Mouse (Mus musculus) spleen, postnatal 14 days (tissue): Measurements from ENCODE around the gene Olfr281.
A peak's percentile ranks its signal among the peaks of the same experiment; 100 is the strongest.
"Not testable (repeated sequence)": the region's sequence is repeated elsewhere in the genome, so short reads cannot be mapped to it uniquely, and the experiment has no call there.

Source experiments
- DNase-seq, 2 experiments: peaks; one replicate each; pipeline ENCODE4 v3.0.0; 2021 to 2022; ENCODE audit warnings: low spot score in 2 of 2

Gene Olfr281

DNA sequence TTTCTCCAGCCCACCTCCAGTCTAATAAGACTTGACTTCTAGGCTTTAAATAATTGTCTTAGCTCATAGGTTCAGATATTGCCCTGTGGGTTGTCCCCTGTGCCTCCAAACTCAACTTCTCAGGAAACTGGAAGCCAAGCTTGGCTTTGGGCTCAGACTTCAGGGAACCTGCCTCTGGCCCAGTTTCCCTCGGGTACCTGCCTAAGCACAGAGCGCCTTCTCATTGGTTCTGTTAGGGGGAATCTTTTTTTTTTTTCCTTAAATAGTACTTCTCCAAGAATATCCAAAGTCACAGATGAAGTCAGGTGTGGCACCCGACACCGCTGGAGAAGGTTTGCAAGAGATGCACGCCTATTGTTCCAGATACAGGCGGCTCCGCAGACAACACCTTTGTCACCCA is at the start of gene Olfr281:
TSS of gene Olfr281 (plus strand) at position 301 of the 400 bp plus-strand sequence.
- DNase-seq: no peak

DNA sequence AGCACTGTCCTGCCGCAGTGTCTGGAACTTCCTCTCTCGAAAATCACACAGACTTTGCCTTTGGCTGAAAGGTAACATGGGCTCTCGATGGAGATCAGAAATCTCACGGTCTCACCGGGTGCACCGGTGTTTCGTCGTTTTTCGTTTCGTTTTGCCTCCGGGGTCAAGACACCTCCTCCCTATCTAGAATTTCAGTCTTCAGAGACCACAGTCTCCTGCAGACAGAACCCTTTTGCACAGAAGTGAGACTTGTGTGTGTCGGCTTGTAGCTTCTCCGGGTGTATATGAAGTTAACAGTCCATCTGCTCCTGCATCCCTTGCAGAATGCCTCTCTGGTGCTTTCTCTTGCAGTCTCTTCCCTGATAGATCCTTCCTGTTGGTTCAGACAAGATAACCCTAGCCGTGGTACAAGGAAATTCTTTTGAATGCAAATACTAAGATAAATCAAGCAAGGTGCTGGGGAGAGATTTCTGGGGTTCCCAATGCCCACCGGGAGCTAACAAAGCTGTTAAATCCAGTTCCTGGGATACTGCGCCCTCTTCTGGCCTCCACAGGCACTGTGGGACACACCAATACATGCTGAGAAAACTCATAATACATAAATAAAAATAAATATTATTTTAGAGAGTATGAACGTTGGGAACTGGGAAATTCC is 43.9 kb upstream of the Olfr281 start:
- no peak for DNase-seq

DNA sequence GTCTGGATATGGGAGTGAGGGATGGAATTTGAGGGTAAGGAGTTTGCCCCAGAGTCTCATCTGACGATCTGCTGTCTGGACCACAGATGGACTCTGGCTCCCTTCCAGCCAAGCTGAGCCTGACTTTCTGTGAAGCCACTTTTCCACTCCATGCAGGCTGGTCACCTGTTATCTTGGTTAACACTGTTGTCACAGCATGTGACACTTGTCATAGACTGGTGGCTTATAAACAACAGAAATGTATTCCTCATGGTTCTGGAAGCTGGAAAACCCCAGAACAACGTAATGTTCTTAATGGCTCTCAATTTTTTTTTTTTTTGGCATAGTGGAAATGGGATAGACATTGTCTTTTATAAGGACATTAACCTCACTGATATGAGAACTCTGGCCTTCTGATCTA is 42.8 kb upstream of the Olfr281 start:
- no peak for DNase-seq

DNA sequence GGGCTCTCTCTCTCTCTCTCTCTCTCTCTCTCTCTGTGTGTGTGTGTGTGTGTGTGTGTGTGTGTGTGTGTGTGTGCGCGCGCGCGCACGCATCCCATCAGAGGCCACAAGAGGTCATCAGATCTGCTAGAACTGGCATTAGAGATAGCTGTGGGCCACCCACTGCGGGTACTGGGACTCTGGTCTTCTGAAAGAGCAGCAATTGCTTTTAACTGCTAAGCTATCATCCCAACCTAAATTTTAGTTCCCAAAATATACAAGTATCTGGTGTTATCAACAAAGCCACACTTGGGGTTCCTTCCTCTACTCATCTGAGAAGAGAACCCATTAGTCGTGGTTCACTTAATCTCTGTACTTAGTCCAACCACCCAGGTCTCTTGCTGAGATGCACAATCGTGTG is 42.1 kb upstream of the Olfr281 start:
- no peak for DNase-seq

DNA sequence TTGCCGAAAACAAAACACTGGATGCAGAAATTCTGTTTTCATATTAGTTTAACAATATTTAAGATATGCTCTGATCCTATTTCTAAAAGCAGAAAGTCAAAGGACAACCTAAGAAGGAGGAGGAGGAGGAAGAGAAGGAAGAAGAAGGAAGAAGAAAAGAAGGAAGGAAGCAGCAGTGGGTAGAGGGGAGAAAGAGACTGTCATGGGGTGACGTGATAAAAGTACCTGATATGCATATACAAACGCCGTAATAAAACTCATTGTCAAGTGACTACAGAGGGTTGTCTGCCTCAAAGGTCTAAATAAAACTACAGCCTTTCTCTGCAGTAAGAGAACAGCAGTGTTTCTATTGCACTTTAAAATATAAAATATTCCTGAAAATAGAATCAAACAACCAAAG is 36.4 kb upstream of the Olfr281 start:
- no peak for DNase-seq

DNA sequence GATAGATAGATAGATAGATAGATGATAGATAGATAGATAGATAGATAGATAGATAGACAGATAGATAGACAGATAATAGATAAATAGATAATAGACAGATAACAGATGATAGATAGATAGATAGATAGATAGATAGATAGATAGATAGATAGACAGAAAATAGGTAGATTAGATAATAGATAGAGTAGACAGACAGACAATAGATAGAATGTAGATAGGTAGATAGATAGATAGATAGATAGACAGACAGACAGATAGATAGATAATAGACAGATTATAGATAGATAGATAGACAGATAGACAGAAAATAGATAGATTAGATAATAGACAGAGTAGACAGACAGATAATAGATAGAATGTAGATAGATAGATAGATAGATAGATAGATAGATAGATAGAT is 35.6 kb upstream of the Olfr281 start:
- not testable (repeated sequence) for DNase-seq

DNA sequence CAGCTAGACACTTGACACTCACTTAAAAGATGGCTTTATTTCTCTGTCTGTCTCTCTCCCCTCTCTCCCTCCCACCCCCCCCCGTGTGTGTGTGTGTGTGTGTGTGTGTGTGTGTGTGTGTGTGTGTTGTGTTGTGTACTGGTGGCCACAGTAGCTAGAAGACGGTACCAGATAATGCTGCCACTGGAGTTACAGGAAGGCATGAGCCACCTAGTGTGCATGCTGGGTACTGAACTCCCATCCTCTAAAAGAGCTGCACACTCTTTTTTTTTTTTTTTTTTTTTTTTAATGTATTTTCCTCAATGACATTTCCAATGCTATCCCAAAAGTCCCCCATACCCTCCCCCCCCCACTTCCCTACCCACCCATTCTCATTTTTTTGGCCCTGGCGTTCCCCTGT is 35.1 kb upstream of the Olfr281 start:
- not testable (repeated sequence) for DNase-seq

DNA sequence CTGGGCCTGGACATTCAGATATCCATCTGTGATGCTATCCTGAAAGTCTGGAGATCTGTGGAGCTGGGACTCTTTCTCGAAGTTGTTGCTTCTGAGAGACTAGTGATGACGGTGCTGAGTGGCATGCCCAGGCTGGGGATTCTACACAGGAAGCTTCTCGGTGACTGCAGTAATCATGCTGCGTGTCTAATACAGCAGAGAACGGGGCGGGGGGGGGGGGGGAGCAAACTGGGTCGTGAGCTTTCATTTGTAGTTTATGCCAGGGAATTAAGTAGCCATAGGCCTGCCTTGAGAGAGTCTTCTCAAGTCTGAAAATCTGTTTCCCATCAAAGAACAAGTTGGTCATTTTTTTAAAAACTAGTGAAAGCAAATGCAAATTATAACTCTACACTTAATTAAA is 34.3 kb upstream of the Olfr281 start:
- no peak for DNase-seq

DNA sequence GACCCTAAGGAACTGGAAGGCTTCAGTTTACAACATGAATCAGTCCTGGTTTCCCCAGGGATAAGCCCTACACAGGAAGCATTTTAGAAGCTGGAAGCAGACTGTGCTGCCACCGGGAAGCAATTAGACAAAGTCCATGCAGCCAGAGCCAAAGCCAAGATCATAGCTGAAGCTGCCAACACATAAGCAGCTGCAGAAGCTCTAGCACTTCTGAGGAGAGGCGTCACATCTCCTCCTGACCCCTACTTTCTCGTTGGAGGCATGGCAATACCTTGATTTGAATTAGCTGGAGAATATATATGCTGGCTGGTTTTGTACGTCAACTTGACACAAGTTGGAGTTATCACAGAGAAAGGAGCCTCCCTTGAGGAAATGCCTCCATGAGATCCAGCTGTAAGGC is 31.5 kb upstream of the Olfr281 start:
- no peak for DNase-seq

DNA sequence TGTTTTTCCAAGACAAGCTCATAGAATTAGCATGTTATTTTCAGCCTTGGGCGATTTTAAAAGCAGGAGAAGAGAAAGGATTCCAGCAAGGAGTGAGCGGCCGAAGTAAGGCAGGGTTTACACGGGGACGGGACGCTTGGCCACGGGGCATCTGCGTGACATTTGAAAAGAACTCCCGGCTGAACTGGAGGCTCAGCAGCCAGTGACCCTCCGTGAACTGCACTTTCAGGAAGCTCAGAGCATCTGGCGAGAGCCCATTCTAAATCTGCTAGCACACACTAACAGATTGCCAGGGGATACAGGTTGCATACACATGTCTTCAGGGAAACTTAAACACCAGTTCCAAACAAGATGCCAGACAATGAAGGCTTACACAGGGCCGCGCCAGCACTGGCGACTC is 28.1 kb upstream of the Olfr281 start:
- DNase-seq: no peak

DNA sequence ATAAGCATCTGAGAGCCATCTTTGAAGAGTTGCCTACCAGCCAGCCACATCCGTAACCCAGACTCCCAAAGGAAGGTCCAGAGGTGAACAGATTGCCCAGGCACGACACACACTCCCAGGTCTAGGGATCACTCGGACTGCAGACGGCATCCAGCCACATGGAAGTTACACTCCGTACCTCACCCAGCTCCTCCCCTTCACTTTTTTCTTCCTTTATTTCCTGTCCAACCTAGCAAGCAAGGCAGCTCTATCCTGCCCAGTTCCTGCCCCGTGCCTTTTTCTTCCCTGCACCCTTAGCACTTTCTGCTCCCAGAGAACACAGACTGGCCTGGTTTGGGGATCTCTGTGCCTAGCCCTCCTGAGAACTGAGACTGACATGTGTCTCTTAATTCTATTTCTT is 27.6 kb upstream of the Olfr281 start:
- DNase-seq: no peak

DNA sequence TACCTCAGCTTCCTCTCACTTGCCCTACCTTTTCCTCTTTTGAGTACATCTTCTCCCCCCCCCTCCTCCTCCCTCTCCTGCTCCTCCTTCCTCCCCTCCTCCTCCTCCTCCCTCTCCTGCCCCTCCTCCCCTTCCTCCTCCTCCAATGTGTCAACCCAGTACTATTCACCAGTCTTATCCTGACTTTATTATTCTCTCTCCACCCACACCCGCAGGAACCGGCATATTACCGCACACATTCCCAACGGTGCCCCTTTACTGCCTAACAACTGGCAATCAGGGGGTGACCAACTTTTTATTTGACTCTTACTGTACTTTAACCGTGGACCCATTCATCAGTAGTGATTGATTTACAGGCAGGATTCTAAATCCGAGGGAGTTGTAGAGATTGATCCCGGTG is 27.2 kb upstream of the Olfr281 start:
- DNase-seq: no peak

DNA sequence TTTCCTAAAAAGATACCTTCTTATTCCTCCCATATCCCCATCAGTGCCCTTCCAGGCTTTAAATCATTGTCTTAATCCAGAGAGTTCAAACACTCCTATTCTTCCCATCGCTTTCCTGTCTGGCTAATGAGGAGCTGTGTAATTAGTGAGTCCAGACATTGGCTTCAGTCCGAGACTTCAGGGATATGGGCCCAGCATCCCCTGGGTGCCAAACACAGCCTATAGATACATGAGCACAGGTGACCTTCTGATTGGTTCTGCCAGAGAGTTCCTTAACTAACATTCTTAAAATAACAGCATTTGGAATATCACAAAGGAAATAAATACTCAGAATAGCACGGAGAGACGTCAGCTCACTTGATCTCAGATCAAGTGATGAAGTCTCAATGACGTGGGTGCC is 21.5 kb upstream of the Olfr281 start, which contains the start of gene Olfr282:
TSS of gene Olfr282 (plus strand) at position 301 of the 400 bp plus-strand sequence.
- DNase-seq: not testable (repeated sequence)

DNA sequence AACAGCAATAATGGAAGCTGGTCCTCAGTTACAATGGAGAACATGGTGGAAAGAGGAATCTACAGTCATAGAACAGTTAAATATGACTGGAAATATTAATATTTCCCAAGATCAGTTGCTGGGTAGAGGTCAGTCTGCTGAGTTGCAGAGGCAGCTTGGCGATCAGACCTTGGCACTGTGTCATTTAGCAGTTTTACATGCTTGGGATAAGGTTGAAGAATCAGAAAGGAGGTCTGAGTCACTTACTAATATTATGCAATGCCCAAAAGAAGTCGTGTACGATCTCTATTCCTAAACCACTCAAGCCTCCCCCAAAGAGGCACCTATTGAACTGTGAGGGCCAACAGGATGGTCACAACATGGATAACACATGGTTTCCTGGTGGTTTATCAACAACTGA is 7.8 kb upstream of the Olfr281 start:
- no peak for DNase-seq

DNA sequence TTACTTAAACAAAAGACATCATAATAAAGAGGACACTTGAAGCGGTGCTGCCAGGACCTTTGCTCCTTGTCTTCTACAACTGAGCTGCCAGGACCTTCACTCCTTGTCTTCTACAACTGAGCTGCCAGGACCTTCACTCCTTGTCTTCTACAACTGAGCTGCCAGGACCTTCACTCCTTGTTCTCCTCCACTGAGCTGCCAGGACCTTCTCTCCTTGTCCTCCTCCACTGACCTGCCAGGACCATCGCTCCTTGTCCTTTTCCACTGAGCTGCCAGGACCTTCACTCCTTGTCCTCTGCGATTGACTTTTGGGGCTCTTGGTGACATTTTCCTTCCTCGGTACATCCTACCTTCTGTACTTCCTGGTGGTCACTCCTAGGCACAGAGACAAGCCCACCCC is 3.9 kb upstream of the Olfr281 start:
- DNase-seq: no peak

DNA sequence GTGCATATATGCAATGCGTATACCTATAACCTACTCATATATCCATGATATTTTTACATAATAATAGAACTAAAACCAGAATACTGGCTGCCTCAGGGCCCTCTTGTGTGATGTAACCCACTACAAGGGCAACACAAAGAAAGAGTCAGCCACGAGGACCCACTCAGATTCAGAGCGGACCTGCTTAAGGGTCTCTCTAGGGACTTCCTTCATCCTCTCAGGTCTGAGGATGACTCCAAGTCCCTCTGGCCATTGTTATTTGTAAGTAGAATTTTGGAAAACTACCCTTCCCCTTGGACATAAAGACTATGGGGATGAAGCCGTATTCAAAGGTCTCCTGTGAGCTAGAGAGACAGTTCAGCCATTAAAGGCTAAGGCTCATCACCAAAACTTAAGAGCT is 17.2 kb downstream of the Olfr281 start, which contains the start of gene OR5BS1P:
TSS of gene OR5BS1P (plus strand) at position 301 of the 400 bp plus-strand sequence.
- no peak for DNase-seq

DNA sequence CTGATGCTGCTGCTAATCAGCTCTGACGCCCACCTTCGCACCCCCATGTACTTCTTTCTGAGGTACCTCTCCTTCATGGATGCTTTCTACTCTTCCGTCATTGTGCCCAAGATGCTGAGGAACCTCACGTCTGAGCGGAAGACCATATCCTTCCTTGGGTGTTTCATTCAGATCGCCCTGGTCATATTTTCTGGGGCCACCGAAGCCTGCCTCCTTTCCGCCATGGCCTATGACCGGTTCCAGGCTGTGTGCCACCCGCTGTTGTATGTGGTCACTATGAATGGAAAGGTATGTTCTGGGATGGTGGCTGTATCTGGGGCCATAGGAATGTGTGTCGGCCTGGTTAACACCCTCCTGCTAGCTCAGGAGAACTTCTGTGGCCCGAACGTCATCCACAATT is 19.2 kb downstream of the Olfr281 start:
- DNase-seq: no peak

DNA sequence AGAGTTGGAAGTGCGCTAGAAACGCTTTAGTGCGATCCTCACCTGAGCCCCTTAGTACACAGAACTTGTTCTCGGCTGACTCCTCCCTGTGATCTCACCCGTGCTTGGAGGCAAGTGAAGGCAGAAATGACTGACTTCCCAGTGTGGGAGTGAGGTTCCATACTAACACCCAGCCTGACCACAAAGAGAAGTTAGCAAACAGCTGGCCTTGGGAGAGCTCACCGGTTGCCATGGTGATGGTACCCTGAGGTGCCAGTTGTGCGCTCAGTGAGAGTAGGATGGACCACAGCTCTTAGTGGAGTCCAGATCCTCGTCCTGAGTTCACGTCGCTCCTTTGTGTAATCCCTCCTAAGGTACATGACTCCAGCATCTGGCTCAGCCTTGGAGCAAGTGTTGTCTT is 22.6 kb downstream of the Olfr281 start:
- DNase-seq: no peak

DNA sequence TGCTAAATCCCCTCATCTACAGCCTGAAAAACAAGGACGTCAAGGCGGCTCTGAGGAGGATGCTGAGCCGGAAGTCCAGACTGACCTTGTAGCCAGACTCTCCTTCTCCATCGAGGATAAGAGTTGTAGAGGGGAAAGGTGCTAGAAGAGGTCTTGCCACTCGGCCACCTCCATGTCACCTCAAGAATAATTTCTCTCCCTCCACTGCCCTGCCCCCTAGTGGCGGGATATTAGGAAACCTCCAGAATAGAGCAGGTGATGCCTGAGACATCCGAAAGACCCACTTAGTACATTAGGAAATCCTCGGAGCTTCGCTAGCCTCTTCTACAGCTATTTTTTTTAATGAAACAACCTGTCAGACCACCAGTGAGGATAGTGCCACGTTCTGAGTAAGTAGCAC is 23.0 kb downstream of the Olfr281 start:
- DNase-seq: peak in 1 of 2 experiments; percentile 53

DNA sequence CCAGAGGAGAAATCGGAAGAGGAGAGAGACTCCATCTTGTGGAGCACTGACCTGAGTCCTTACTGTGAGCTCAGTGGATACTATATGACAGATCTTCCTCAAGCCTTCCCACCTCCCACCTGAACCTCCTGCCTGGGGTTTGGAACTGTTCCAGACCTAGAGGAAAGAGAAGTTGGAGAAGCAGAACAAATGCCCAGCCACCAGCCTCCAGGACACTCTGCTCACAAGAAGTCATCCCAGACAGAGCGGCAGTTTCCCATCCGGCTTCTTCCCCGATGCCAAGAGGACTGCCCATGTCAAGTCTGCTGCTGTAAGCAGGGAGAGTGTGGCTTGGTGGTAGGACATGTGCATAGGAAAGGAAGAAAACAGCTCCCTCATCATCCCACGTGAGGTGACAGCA is 23.9 kb downstream of the Olfr281 start:
- no peak for DNase-seq

DNA sequence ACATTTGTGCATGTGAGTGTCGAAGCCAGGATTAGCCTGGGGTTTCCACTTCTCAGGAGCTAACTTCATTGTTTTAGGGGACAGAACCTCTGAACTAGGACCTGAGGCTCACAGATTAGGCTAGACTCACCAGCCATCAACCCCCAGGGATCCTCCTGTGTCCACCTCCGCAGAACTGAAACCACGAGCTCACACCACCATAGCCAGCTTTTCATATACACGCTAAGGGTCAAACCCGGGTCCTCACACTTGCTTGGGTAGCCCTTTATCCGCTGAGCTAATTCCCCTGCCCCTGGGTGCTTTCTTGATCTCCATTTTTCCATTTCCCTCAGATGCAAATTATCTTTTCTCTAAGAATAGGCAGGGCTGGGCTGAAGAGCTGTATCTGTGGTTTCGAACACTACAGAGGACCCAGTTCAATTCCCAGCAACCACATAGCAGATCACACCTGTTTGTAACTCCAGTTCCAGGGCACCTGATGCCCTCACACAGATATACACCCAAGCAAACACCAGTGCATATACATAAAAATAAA is 27.2 kb downstream of the Olfr281 start:
- no peak for DNase-seq

DNA sequence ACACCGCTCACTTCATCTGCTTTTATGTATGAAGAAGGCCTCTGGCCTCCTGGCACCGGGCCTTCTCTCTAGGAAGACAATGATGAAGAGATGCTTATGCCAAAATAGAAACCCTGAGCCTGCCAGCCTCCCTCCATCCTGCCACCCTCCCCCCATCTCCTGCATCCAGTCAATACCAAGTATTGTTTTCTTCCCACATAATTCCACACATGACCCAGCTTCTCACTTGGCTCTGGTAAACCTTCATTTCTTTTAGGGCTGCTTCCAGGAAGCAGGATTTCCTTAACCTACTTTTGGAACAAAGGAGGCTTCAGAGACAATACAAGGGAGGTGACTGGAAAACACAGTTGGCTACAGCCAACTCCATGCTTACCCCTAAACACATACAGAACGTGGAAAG is 30.3 kb downstream of the Olfr281 start, which contains the start of gene Lalba:
TSS of gene Lalba (minus strand) at position 21 of the 400 bp plus-strand sequence.
- DNase-seq: no peak
